Mouse (Mus musculus) intestine, postnatal 0 days (tissue): ENCODE data around the gene Rad52. TPM values are rescaled to one million over a fixed set of nuclear protein-coding genes. Genes with fewer than 3 reads are reported as not detected.

Experiments
- ATAC-seq: fragments of 200-750 bp; cut with Nextera tagmentation; 2 replicates; pipeline ENCODE4 v1.8.0; 2017; ENCODE audit warnings: mild to moderate bottlenecking, moderate TSS enrichment, moderate library complexity
- H3K27ac ChIP-seq: fragments of 300-500 bp; sonication (generic); 2 replicates; pipeline ENCODE4 v1.5.1; 2014; ENCODE audit warnings: mild to moderate bottlenecking, low read depth, low read length, moderate library complexity
- H3K27me3 ChIP-seq: fragments of 300-500 bp; sonication (generic); replicated peaks from 2 replicates; pipeline ENCODE4 v1.6.1; 2014; ENCODE audit warnings: low read length, mixed read lengths; ENCODE audit not compliant: control insufficient read depth, insufficient read depth
- H3K36me3 ChIP-seq: fragments of 300-500 bp; sonication (generic); 2 replicates; pipeline ENCODE4 v1.6.1; 2014; ENCODE audit warnings: mild to moderate bottlenecking, moderate library complexity; ENCODE audit not compliant: control insufficient read depth, insufficient read depth
- H3K4me1 ChIP-seq: fragments of 300-500 bp; sonication (generic); replicated peaks from 2 replicates; pipeline ENCODE4 v1.6.1; 2014; ENCODE audit warnings: antibody characterized with exemption, low read length, mixed read lengths; ENCODE audit not compliant: control insufficient read depth, insufficient read depth
- H3K4me2 ChIP-seq: fragments of 300-500 bp; sonication (generic); replicated peaks from 2 replicates; pipeline ENCODE4 v1.6.1; 2014; ENCODE audit warnings: low read depth, mild to moderate bottlenecking, moderate library complexity
- H3K4me3 ChIP-seq: fragments of 300-500 bp; sonication (generic); 2 replicates; pipeline ENCODE4 v1.5.1; 2014; ENCODE audit warnings: low read depth, low read length
- H3K9ac ChIP-seq: fragments of 300-500 bp; sonication (generic); 2 replicates; pipeline ENCODE4 v1.6.1; 2014; ENCODE audit warnings: mild to moderate bottlenecking, low read depth, low read length
- H3K9me3 ChIP-seq: fragments of 300-500 bp; sonication (generic); 2 replicates; pipeline ENCODE4 v1.6.1; 2016; ENCODE audit warnings: mixed run types; ENCODE audit not compliant: control insufficient read depth
- CTCF ChIP-seq: sonication (generic); IDR thresholded peaks from 2 replicates; pipeline ENCODE4 v1.5.1; 2016; ENCODE audit warnings: low read depth, mild to moderate bottlenecking, control low read depth, antibody characterized with exemption, moderate library complexity
- WGBS: fragments of 180-500 bp; shearing (Covaris S2); extraction: QIAGEN DNeasy Blood & Tissue Kit; methylation state at CpG from one replicate; pipeline ENCODE4 v1.1.7; 2014; 5-methylcytosine and 5-hydroxymethylcytosine counted together
- polyA plus RNA-seq: library from polyadenylated mRNA; unstranded; fragments of >200 nt; fragmentation: Nextera tagmentation; extraction: Ambion mirVana; gene quantifications from 2 replicates; pipeline ENCODE4 v1.2.1, GENCODE M21; 2015

Gene Rad52
- polyA plus RNA-seq, 1 experiment from 2014 or later = 4.6 TPM

DNA sequence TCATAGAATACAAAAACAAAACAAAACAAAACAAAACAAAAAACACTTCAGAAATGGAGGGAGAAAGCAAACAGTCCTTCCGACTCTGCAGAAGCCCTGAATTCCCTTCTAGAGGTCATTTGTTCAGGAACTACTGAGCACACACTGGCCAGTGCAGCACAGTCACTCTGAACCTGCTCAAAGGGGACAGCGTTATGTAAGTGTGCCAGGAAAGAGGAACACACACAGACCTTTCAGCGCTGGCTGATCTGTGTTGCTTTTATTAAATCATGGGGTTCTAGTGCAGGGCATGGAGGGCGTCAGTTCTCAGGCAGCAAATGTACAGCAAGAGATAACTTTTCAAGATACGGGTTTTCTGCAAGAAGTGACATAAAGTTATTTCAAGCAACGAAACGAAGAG lies 19.3 kb upstream of the Rad52 start:
- Histone ChIP-seq H3K27ac (no peak overlapping the region), H3K9ac (no peak overlapping the region), H3K4me2 (0 out of 2 replicates have a peak overlapping the region, but pooled peaks have one; percentile 4), H3K9me3 (no peaks in the 10 kb centered on the region), H3K27me3 (no peaks in the 10 kb centered on the region), H3K36me3 (no peaks in the 10 kb centered on the region), H3K4me3 (no peak overlapping the region), H3K4me1 (no peaks in the 10 kb centered on the region)
- 47% methylated on average over 7 of the region's 7 CpGs for WGBS
- TF ChIP-seq CTCF = no peak
- no peak for ATAC-seq

- H3K9ac ChIP-seq = no peak overlapping the region
- no peak for TF ChIP-seq CTCF
- H3K4me1 ChIP-seq = no peaks in the 10 kb centered on the region
- H3K9me3 ChIP-seq = no peaks in the 10 kb centered on the region
- ATAC-seq = no peak
- H3K4me3 ChIP-seq = no peak overlapping the region
- H3K27me3 ChIP-seq = no peaks in the 10 kb centered on the region
- WGBS = 88% methylated on average over 7 of the region's 7 CpGs
- no peak overlapping the region for H3K4me2 ChIP-seq
- H3K27ac ChIP-seq = no peak overlapping the region
- no peaks in the 10 kb centered on the region for H3K36me3 ChIP-seq
These were observed 9.8 kb upstream of the Rad52 start for GRCm38 (mm10) chr6:119892711-119893110.

GRCm38 (mm10) chr6:119903081-119903789 lies 737 bp downstream of the Rad52 start:
- Histone ChIP-seq H3K36me3 (no peaks in the 10 kb centered on the region), H3K9me3 (no peaks in the 10 kb centered on the region), H3K9ac (peak overlapping the region; percentile 77), H3K4me3 (peak overlapping the region; percentile 62), H3K27ac (peak overlapping the region; percentile 93), H3K4me1 (no peaks in the 10 kb centered on the region), H3K27me3 (no peaks in the 10 kb centered on the region), H3K4me2 (peak overlapping the region; percentile 69)
- 14% methylated on average over 15 of the region's 15 CpGs for WGBS
- no peak for TF ChIP-seq CTCF
- ATAC-seq = no peak

DNA sequence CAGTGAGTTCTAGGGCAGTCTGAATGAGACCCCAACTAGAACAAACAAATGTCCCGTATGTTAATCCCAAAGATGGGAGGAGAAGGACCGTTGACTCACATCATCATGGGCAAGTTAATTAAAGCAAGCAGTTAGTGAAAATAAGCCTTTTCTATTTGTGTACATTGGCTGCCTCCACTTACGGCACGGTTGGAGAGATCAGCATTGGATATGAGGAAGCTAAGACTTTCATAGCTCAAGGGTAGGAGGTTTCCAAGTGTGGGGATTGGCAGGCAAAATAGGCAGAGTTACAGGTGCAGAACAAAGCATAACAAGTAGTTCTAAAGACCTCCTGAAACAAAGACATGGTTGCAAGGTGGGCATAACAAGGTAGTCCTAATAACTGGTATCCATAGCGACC lies 3.0 kb downstream of the Rad52 start:
- Histone ChIP-seq H3K4me1 (no peaks in the 10 kb centered on the region), H3K9me3 (no peaks in the 10 kb centered on the region), H3K9ac (no peak overlapping the region), H3K36me3 (no peaks in the 10 kb centered on the region; the same call in 1 of the 2 replicates), H3K27me3 (no peaks in the 10 kb centered on the region), H3K27ac (no peak overlapping the region), H3K4me3 (no peak overlapping the region), H3K4me2 (no peak overlapping the region)
- TF ChIP-seq CTCF = no peak
- no peak for ATAC-seq
- 82% methylated on average over 5 of the region's 5 CpGs for WGBS

DNA sequence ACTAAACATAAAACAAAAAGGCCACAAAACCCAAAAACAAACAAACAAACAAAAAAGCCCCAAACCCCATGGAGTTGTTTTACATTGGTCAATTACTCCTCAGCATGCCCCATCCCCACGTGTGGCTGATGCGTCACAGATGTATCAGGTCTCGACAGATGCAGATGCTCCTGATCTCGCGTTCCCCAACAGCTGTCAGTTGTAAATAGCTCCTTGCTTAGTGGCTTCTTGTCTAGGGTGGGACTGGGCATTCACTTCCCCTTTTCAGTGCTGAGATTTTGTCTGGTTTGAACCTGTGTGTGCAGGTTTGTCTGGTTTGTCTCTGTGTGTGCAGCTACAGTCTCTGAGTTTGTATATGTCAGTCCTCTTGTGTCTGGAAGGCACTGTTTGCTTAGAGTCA lies 9.5 kb downstream of the Rad52 start:
- no peaks in the 10 kb centered on the region for H3K4me1 ChIP-seq
- no peak overlapping the region for H3K4me2 ChIP-seq
- no peaks in the 10 kb centered on the region for H3K27me3 ChIP-seq
- no peak for ATAC-seq
- no peak overlapping the region for H3K9ac ChIP-seq
- no peaks in the 10 kb centered on the region for H3K9me3 ChIP-seq
- H3K36me3 ChIP-seq = peaks cover 26% of the 10 kb centered on the region
- WGBS = 84% methylated on average over 5 of the region's 5 CpGs
- no peak overlapping the region for H3K4me3 ChIP-seq
- TF ChIP-seq CTCF = no peak
- H3K27ac ChIP-seq = no peak overlapping the region

- H3K27ac ChIP-seq = no peak overlapping the region
- H3K9me3 ChIP-seq = no peaks in the 10 kb centered on the region
- no peaks in the 10 kb centered on the region for H3K27me3 ChIP-seq
- no peak overlapping the region for H3K9ac ChIP-seq
- no peak overlapping the region for H3K4me3 ChIP-seq
- H3K36me3 ChIP-seq = peaks cover 51% of the 10 kb centered on the region
- H3K4me1 ChIP-seq = no peaks in the 10 kb centered on the region
- no peak for ATAC-seq
- no peak overlapping the region for H3K4me2 ChIP-seq
- 95% methylated on average over 5 of the region's 5 CpGs for WGBS
- TF ChIP-seq CTCF = no peak
These were observed 13.2 kb downstream of the Rad52 start for GRCm38 (mm10) chr6:119915710-119916109.
